Mouse (Mus musculus) C2C12 (cell line): Measurements from ENCODE around the gene E130218I03Rik.

Experiments used
- CEBPB ChIP-seq: IDR thresholded peaks from one replicate; pipeline ENCODE4 v1.6.1; 2011; ENCODE audit warnings: low read depth, mild to moderate bottlenecking, control low read depth, moderate library complexity
- CTCF ChIP-seq: IDR thresholded peaks from one replicate; pipeline ENCODE4 v1.5.1; 2011; ENCODE audit not compliant: control insufficient read depth, insufficient read depth, insufficient read length
- FOSL1 ChIP-seq: IDR thresholded peaks from one replicate; pipeline ENCODE4 v1.8.0; 2011; ENCODE audit warnings: mild to moderate bottlenecking, low read length; ENCODE audit not compliant: poor library complexity, insufficient read depth, severe bottlenecking
- MYOD1 ChIP-seq: IDR thresholded peaks from one replicate; pipeline ENCODE4 v1.6.1; 2011; ENCODE audit warnings: low read depth; ENCODE audit not compliant: control insufficient read depth, insufficient read length
- MYOG ChIP-seq: IDR thresholded peaks from one replicate; pipeline ENCODE4 v1.6.1; 2011; ENCODE audit not compliant: control insufficient read depth, insufficient read length; ENCODE audit errors: extremely low read depth
- USF1 ChIP-seq: IDR thresholded peaks from one replicate; pipeline ENCODE4 v1.6.1; 2011; ENCODE audit warnings: low read depth, mild to moderate bottlenecking, control low read depth, moderate library complexity

GRCm38 (mm10) chr4:134238279-134238651 lies 5.2 kb upstream of the E130218I03Rik start, which contains the start of gene Cnksr1:
- TF ChIP-seq USF1 (no peak), CTCF (no peak), FOSL1 (no peak), CEBPB (no peak), MYOD1 (no peak), MYOG (no peak)
